Mouse (Mus musculus) MEL (cell line): ENCODE measurements around the gene Tex30. TPM values are rescaled to one million over a fixed set of nuclear protein-coding genes. Genes with fewer than 3 reads are reported as not detected.
A peak's percentile ranks its signal among the peaks of the same experiment; 100 is the strongest.

Experiments used
- DNase-seq: peaks from one replicate; pipeline ENCODE4 v3.0.0; 2011; ENCODE audit warnings: low read depth, low spot score
- H3K27ac ChIP-seq: 2 replicates; pipeline ENCODE4 v1.5.1; 2012; ENCODE audit warnings: low read depth, mild to moderate bottlenecking, control low read depth, low read length, moderate library complexity; ENCODE audit not compliant: control insufficient read depth
- H3K27me3 ChIP-seq, 2 experiments: fragments of 150-350 bp in 1 of 2; sonication (generic) in 1 of 2; 2 replicates each; pipeline ENCODE4 v1.6.1; 2012; ENCODE audit warnings: low read length in 2 of 2, mild to moderate bottlenecking in 2 of 2, improper control_type of control experiment in 1 of 2, moderate library complexity in 1 of 2; ENCODE audit not compliant: insufficient read depth in 2 of 2, control insufficient read depth in 1 of 2
- H3K36me3 ChIP-seq, 2 experiments: 2 replicates each; pipeline ENCODE4 v1.6.1; 2012 to 2014; ENCODE audit warnings: low read length in 2 of 2, improper control_type of control experiment in 1 of 2, inconsistent platforms in 1 of 2, mild to moderate bottlenecking in 1 of 2; ENCODE audit not compliant: insufficient read depth in 2 of 2, control insufficient read depth in 1 of 2
- H3K4me1 ChIP-seq, 2 experiments: fragments of 150-350 bp in 1 of 2; sonication (generic) in 1 of 2; 2 replicates each; pipeline ENCODE4 v1.6.1; 2012; ENCODE audit warnings: low read length in 2 of 2, improper control_type of control experiment in 1 of 2, mild to moderate bottlenecking in 1 of 2; ENCODE audit not compliant: insufficient read depth in 2 of 2, control insufficient read depth in 1 of 2
- H3K4me3 ChIP-seq, 2 experiments: fragments of 150-350 bp in 1 of 2; sonication (generic) in 1 of 2; 2 replicates each; pipeline ENCODE4 v1.5.1; 2012; ENCODE audit warnings: low read depth in 2 of 2, low read length in 2 of 2, mild to moderate bottlenecking in 2 of 2, moderate library complexity in 2 of 2, control low read depth in 1 of 2, improper control_type of control experiment in 1 of 2; ENCODE audit not compliant: control insufficient read depth in 1 of 2, insufficient read depth in 1 of 2
- H3K79me2 ChIP-seq: 2 replicates; pipeline ENCODE4 v1.6.1; 2012; ENCODE audit warnings: mild to moderate bottlenecking, low read length, moderate library complexity; ENCODE audit not compliant: control insufficient read depth, poor library complexity, insufficient read depth
- H3K9ac ChIP-seq: 2 replicates; pipeline ENCODE4 v1.6.1; 2012; ENCODE audit warnings: low read depth, mild to moderate bottlenecking, control low read depth, low read length, moderate library complexity; ENCODE audit not compliant: control insufficient read depth, poor library complexity, severe bottlenecking
- H3K9me3 ChIP-seq: fragments of 150-350 bp; sonication (generic); replicated peaks from 2 replicates; pipeline ENCODE4 v1.6.1; 2012; ENCODE audit warnings: mild to moderate bottlenecking, low read length, improper control_type of control experiment, moderate library complexity; ENCODE audit not compliant: insufficient read depth
- CHD1 ChIP-seq: IDR thresholded peaks from 2 replicates; pipeline ENCODE4 v1.6.1; 2012; ENCODE audit warnings: low read depth, mild to moderate bottlenecking, inconsistent platforms, low read length, improper control_type of control experiment
- CTCF ChIP-seq, 3 experiments: IDR thresholded peaks in 2 of 3; conservative IDR thresholded peaks in 1 of 3; 2 replicates each; pipeline ENCODE4 v1.5.1; 2011 to 2012; ENCODE audit warnings: low read length in 3 of 3, low read depth in 2 of 3, mild to moderate bottlenecking in 2 of 3, improper control_type of control experiment in 1 of 3, inconsistent platforms in 1 of 3, mixed read lengths in 1 of 3, moderate library complexity in 1 of 3; ENCODE audit not compliant: control insufficient read depth in 1 of 3, insufficient read depth in 1 of 3, poor library complexity in 1 of 3, severe bottlenecking in 1 of 3
- E2F4 ChIP-seq: IDR thresholded peaks from 2 replicates; pipeline ENCODE4 v1.6.1; 2011; ENCODE audit warnings: low read depth, low read length, improper control_type of control experiment, borderline replicate concordance
- ELF1 ChIP-seq: IDR thresholded peaks from 2 replicates; pipeline ENCODE4 v1.6.1; 2014; ENCODE audit warnings: low read depth, mild to moderate bottlenecking, inconsistent platforms, low read length, improper control_type of control experiment, moderate library complexity
- ETS1 ChIP-seq: IDR thresholded peaks from 2 replicates; pipeline ENCODE4 v1.6.1; 2012; ENCODE audit warnings: low read depth, mild to moderate bottlenecking, inconsistent platforms, low read length, improper control_type of control experiment, moderate library complexity
- GABPA ChIP-seq: IDR thresholded peaks from 2 replicates; pipeline ENCODE4 v1.6.1; 2012; ENCODE audit warnings: low read depth, mild to moderate bottlenecking, inconsistent platforms, low read length, improper control_type of control experiment, moderate library complexity
- GATA1 ChIP-seq: IDR thresholded peaks from 2 replicates; pipeline ENCODE4 v1.6.1; 2011; ENCODE audit warnings: low read depth, low read length, improper control_type of control experiment
- JUND ChIP-seq: IDR thresholded peaks from 2 replicates; pipeline ENCODE4 v1.6.1; 2011; ENCODE audit warnings: low read depth, mild to moderate bottlenecking, improper control_type of control experiment, low read length
- KAT2A ChIP-seq: conservative IDR thresholded peaks from 2 replicates; pipeline ENCODE4 v1.6.1; 2012; ENCODE audit warnings: low read depth, low read length, improper control_type of control experiment, inconsistent platforms
- MAFK ChIP-seq: IDR thresholded peaks from 2 replicates; pipeline ENCODE4 v1.6.1; 2011; ENCODE audit warnings: low read depth, mild to moderate bottlenecking, low read length, improper control_type of control experiment, borderline replicate concordance
- MAZ ChIP-seq: IDR thresholded peaks from 2 replicates; pipeline ENCODE4 v1.6.1; 2012; ENCODE audit warnings: low read depth, mild to moderate bottlenecking, inconsistent platforms, low read length, improper control_type of control experiment
- MEF2A ChIP-seq: IDR thresholded peaks from 2 replicates; pipeline ENCODE4 v1.6.1; 2014; ENCODE audit warnings: low read depth, mild to moderate bottlenecking, inconsistent platforms, low read length, improper control_type of control experiment; ENCODE audit not compliant: poor library complexity, insufficient replicate concordance, severe bottlenecking; ENCODE audit errors: extremely low read depth
- MXI1 ChIP-seq: IDR thresholded peaks from 2 replicates; pipeline ENCODE4 v1.6.1; 2011; ENCODE audit warnings: mild to moderate bottlenecking, low read depth, low read length, improper control_type of control experiment
- MYC ChIP-seq: IDR thresholded peaks from 2 replicates; pipeline ENCODE4 v1.6.1; 2011; ENCODE audit warnings: low read depth, mild to moderate bottlenecking, low read length, improper control_type of control experiment, moderate library complexity
- NELFE ChIP-seq: IDR thresholded peaks from 2 replicates; pipeline ENCODE4 v1.6.1; 2011; ENCODE audit warnings: low read depth, low read length, improper control_type of control experiment
- NRF1 ChIP-seq: IDR thresholded peaks from 2 replicates; pipeline ENCODE4 v1.6.1; 2014; ENCODE audit warnings: low read depth, mild to moderate bottlenecking, inconsistent platforms, low read length, improper control_type of control experiment, moderate library complexity; ENCODE audit not compliant: poor library complexity, insufficient read depth, severe bottlenecking
- POLR2AphosphoS2 ChIP-seq: IDR thresholded peaks from 2 replicates; pipeline ENCODE4 v1.6.1; 2011; ENCODE audit warnings: low read length, improper control_type of control experiment
- POLR2AphosphoS5 ChIP-seq: IDR thresholded peaks from 2 replicates; pipeline ENCODE4 v1.6.1; 2012; ENCODE audit warnings: low read depth, borderline replicate concordance, mild to moderate bottlenecking, inconsistent platforms, low read length, moderate library complexity, mixed read lengths
- RAD21 ChIP-seq: IDR thresholded peaks from 2 replicates; pipeline ENCODE4 v1.6.1; 2011; ENCODE audit warnings: mild to moderate bottlenecking, low read depth, low read length, improper control_type of control experiment
- RCOR1 ChIP-seq: IDR thresholded peaks from 2 replicates; pipeline ENCODE4 v1.6.1; 2012; ENCODE audit warnings: low read depth, mild to moderate bottlenecking, inconsistent platforms, low read length, improper control_type of control experiment
- TAL1 ChIP-seq: IDR thresholded peaks from 2 replicates; pipeline ENCODE4 v1.6.1; 2012; ENCODE audit warnings: mild to moderate bottlenecking, inconsistent platforms, low read length, moderate library complexity, mixed read lengths
- TCF12 ChIP-seq: IDR thresholded peaks from 2 replicates; pipeline ENCODE4 v1.6.1; 2014; ENCODE audit warnings: low read depth, mild to moderate bottlenecking, inconsistent platforms, low read length, improper control_type of control experiment, moderate library complexity
- USF1 ChIP-seq: IDR thresholded peaks from 2 replicates; pipeline ENCODE4 v1.6.1; 2014; ENCODE audit warnings: low read depth, mild to moderate bottlenecking, inconsistent platforms, low read length, improper control_type of control experiment, moderate library complexity
- ZC3H11A ChIP-seq: IDR thresholded peaks from 2 replicates; pipeline ENCODE4 v1.6.1; 2012; ENCODE audit warnings: low read depth, mild to moderate bottlenecking, inconsistent platforms, low read length, improper control_type of control experiment
- ZKSCAN1 ChIP-seq: IDR thresholded peaks from 2 replicates; pipeline ENCODE4 v1.6.1; 2012; ENCODE audit warnings: low read depth, mild to moderate bottlenecking, inconsistent platforms, low read length, improper control_type of control experiment, moderate library complexity
- ZNF384 ChIP-seq: IDR thresholded peaks from 2 replicates; pipeline ENCODE4 v1.6.1; 2012; ENCODE audit warnings: low read depth, mild to moderate bottlenecking, inconsistent platforms, low read length, improper control_type of control experiment
- polyA plus RNA-seq, 2 experiments: library from polyadenylated mRNA; stranded (reverse) in 1 of 2; unstranded in 1 of 2; fragments of >175 nt in 1 of 2; fragments of >200 nt in 1 of 2; gene quantifications; 2 replicates each; pipeline versions ENCODE4 v1.2.1 to v1.2.4; 2012; ENCODE audit warnings: low replicate concordance in 2 of 2, low read depth in 1 of 2; ENCODE audit not compliant: insufficient read length in 2 of 2, insufficient read depth in 1 of 2, missing spikeins in 1 of 2
- total RNA-seq: library from RNA; depleted of rRNA; stranded (reverse); fragments of 300-350 nt; gene quantifications from 2 replicates; pipeline ENCODE4 v1.2.3, GENCODE M21; 2012

Gene Tex30
- total and polyA plus RNA-seq, 3 experiments = 88.2 to 115 TPM; not detected in 1

- no peak overlapping the region for H3K9ac ChIP-seq
- TF ChIP-seq RAD21 = no peak
- TF ChIP-seq GABPA = no peak
- TF ChIP-seq MYC = no peak
- no peak for TF ChIP-seq GATA1
- no peak for TF ChIP-seq JUND
- no peak for TF ChIP-seq ETS1
- TF ChIP-seq MXI1 = no peak
- no peak for TF ChIP-seq ZKSCAN1
- no peak for TF ChIP-seq E2F4
- no peak for TF ChIP-seq MAZ
- TF ChIP-seq TAL1 = no peak
- no peak for TF ChIP-seq ELF1
- TF ChIP-seq KAT2A = no peak
- peaks cover 0 to 6% of the 10 kb centered on the region in 2 experiments; a peak in 1 of 4 replicates for H3K36me3 ChIP-seq
- H3K27ac ChIP-seq = no peak overlapping the region
- no peak for DNase-seq
- H3K4me1 ChIP-seq = peaks cover 2 to 4% of the 10 kb centered on the region in 2 experiments; a peak in 2 of 4 replicates
- H3K27me3 ChIP-seq = no peaks in the 10 kb centered on the region
- no peaks in the 10 kb centered on the region for H3K9me3 ChIP-seq
- peaks cover 14% of the 10 kb centered on the region for H3K79me2 ChIP-seq
- no peak overlapping the region for H3K4me3 ChIP-seq
Observed at GRCm38 (mm10) chr1:44122256-44122655, 20.0 kb upstream of the Tex30 start.

GRCm38 (mm10) chr1:44120074-44120406 is 17.8 kb upstream of the Tex30 start:
- H3K9me3 ChIP-seq = no peaks in the 10 kb centered on the region
- H3K9ac ChIP-seq = peak overlapping the region; percentile 84
- H3K4me1 ChIP-seq = peaks cover 2 to 6% of the 10 kb centered on the region in 2 experiments; a peak in 3 of 4 replicates
- peaks cover 4 to 7% of the 10 kb centered on the region in 2 experiments for H3K36me3 ChIP-seq
- H3K4me3 ChIP-seq = peak overlapping the region; percentile 78 to 99
- H3K27ac ChIP-seq = peak overlapping the region; percentile 76; the same call in 1 of the 2 replicates
- H3K79me2 ChIP-seq = peaks cover 16% of the 10 kb centered on the region
- TF ChIP-seq POLR2AphosphoS2 = no peak
- TF ChIP-seq TCF12 = no peak
- TF ChIP-seq GABPA = no peak
- TF ChIP-seq RCOR1 = no peak
- no peak for TF ChIP-seq NRF1
- no peak for TF ChIP-seq MYC
- TF ChIP-seq USF1 = no peak
- TF ChIP-seq POLR2AphosphoS5 = no peak
- TF ChIP-seq MEF2A = no peak
- no peak for TF ChIP-seq CTCF (IDR thresholded peaks at IDR 0.05 in 2 of 3, conservative IDR thresholded peaks at IDR 0.05 in 1 of 3; ENCODE audit: control insufficient read depth in 1 of 3, insufficient read depth in 1 of 3, low read depth in 2 of 3, low read length in 3 of 3, poor library complexity in 1 of 3, severe bottlenecking in 1 of 3)
- TF ChIP-seq ZC3H11A = no peak
- TF ChIP-seq E2F4 = no peak
- no peak for TF ChIP-seq CHD1
- TF ChIP-seq ZNF384 = no peak
- no peak for TF ChIP-seq MAFK
- TF ChIP-seq NELFE = no peak
- TF ChIP-seq JUND = no peak
- DNase-seq = no peak
- H3K27me3 ChIP-seq = no peaks in the 10 kb centered on the region
